ENCODE assay signal across 13 mouse cellular contexts in genomic region chr7:122460020-122460419, GRCm38 (mm10).
DNase-seq lines count a peak whose midpoint lies in the region; ATAC-seq and TF ChIP-seq lines count a peak whose summit lies in the region.
"Had no signal": no experiment of that assay in that cellular context is flagged by ENCODE, and none has a peak within 500 bp of the region (broad histone marks: within the 10 kb centered on the region; RNA-seq: fewer than 3 reads in every experiment).

No protein-coding gene starts in this region.

- H3K27ac ChIP-seq in forebrain, embryonic 13.5 days: no peak overlapping the region
- H3K27ac ChIP-seq in forebrain, embryonic 11.5 days (ENCODE audit: low read depth, low read length): no peak overlapping the region
- no peak overlapping the region for H3K27ac ChIP-seq in liver, adult 2 months (replicated peaks; ENCODE audit: insufficient read depth, low read depth, low read length)
- H3K27ac ChIP-seq in midbrain, postnatal 0 days (ENCODE audit: low read depth, low read length): no peak overlapping the region
- no peak overlapping the region for H3K27ac ChIP-seq in midbrain, embryonic 14.5 days (replicated peaks; ENCODE audit: low read depth, low read length)
- H3K27ac ChIP-seq: forebrain, embryonic 10.5 days; forebrain, embryonic 15.5 days; heart, adult 2 months; heart, embryonic 10.5 days; heart, embryonic 13.5 days had no signal

- H3K36me3 ChIP-seq in forebrain, embryonic 13.5 days (ENCODE audit: poor library complexity, severe bottlenecking): no peaks in the 10 kb centered on the region
- no peaks in the 10 kb centered on the region for H3K36me3 ChIP-seq in forebrain, embryonic 11.5 days (ENCODE audit: control insufficient read depth, insufficient read depth, low read length)
- H3K36me3 ChIP-seq in liver, adult 2 months (ENCODE audit: control insufficient read depth, insufficient read depth, low read length): no peaks in the 10 kb centered on the region
- no peaks in the 10 kb centered on the region for H3K36me3 ChIP-seq in midbrain, postnatal 0 days (ENCODE audit: insufficient read depth, low read length)
- H3K36me3 ChIP-seq in midbrain, embryonic 14.5 days (ENCODE audit: control insufficient read depth, insufficient read depth, low read length): no peaks in the 10 kb centered on the region
- H3K36me3 ChIP-seq: forebrain, embryonic 10.5 days; forebrain, embryonic 15.5 days; heart, embryonic 10.5 days; heart, embryonic 13.5 days had no signal

- no peak for DNase-seq in forebrain, embryonic 11.5 days (ENCODE audit: low spot score)
- peak; percentile 15 for DNase-seq in liver, adult 2 months (ENCODE audit: extremely low read depth, low read depth, low spot score)
- DNase-seq in liver: no peak
- DNase-seq in midbrain, postnatal 0 days (ENCODE audit: low spot score): no peak
- no peak for DNase-seq in midbrain, embryonic 14.5 days
- DNase-seq in naive thymus-derived CD4-positive, alpha-beta T cell, adult 2 months (ENCODE audit: low read depth): peak; percentile 19
- no peak for DNase-seq in layer of hippocampus, adult 11-12 months (ENCODE audit: low spot score)

- no peaks in the 10 kb centered on the region for H3K9me3 ChIP-seq in forebrain, embryonic 13.5 days (replicated peaks)
- H3K9me3 ChIP-seq in forebrain, embryonic 11.5 days (ENCODE audit: control insufficient read depth, low read length): no peaks in the 10 kb centered on the region
- no peaks in the 10 kb centered on the region for H3K9me3 ChIP-seq in midbrain, postnatal 0 days (ENCODE audit: low read length)
- H3K9me3 ChIP-seq in midbrain, embryonic 14.5 days (ENCODE audit: control insufficient read depth, low read length): no peaks in the 10 kb centered on the region
- H3K9me3 ChIP-seq: forebrain, embryonic 10.5 days; forebrain, embryonic 15.5 days; heart, embryonic 10.5 days; heart, embryonic 13.5 days had no signal

- WGBS in forebrain, embryonic 13.5 days: 52% methylated on average over 2 of the region's 2 CpGs
- WGBS in forebrain, embryonic 11.5 days: 61% methylated on average over 2 of the region's 2 CpGs
- WGBS in liver, adult 2 months: 38% methylated on average over 2 of the region's 2 CpGs
- 51% methylated on average over 2 of the region's 2 CpGs for WGBS in midbrain, postnatal 0 days
- WGBS in midbrain, embryonic 14.5 days: 52% methylated on average over 2 of the region's 2 CpGs

- no peak overlapping the region for H3K4me3 ChIP-seq in forebrain, embryonic 13.5 days
- H3K4me3 ChIP-seq in forebrain, embryonic 11.5 days (ENCODE audit: low read depth, low read length): no peak overlapping the region
- H3K4me3 ChIP-seq in liver, adult 2 months (ENCODE audit: insufficient read depth, low read depth, low read length): no peak overlapping the region
- no peak overlapping the region for H3K4me3 ChIP-seq in midbrain, postnatal 0 days (ENCODE audit: low read depth, low read length)
- H3K4me3 ChIP-seq in midbrain, embryonic 14.5 days (replicated peaks; ENCODE audit: low read depth, low read length): no peak overlapping the region
- H3K4me3 ChIP-seq: forebrain, embryonic 10.5 days; forebrain, embryonic 15.5 days; heart, adult 2 months; heart, embryonic 10.5 days; heart, embryonic 13.5 days had no signal

- H3K9ac ChIP-seq in forebrain, embryonic 13.5 days: no peak overlapping the region
- no peak overlapping the region for H3K9ac ChIP-seq in forebrain, embryonic 11.5 days (ENCODE audit: low read length)
- H3K9ac ChIP-seq in liver, adult 2 months (ENCODE audit: low read depth, low read length): no peak overlapping the region
- no peak overlapping the region for H3K9ac ChIP-seq in midbrain, postnatal 0 days (replicated peaks; ENCODE audit: low read length, poor library complexity, severe bottlenecking)
- H3K9ac ChIP-seq in midbrain, embryonic 14.5 days (replicated peaks; ENCODE audit: low read length): no peak overlapping the region
- H3K9ac ChIP-seq: forebrain, embryonic 15.5 days; heart, embryonic 13.5 days had no signal

- H3K4me2 ChIP-seq in forebrain, embryonic 13.5 days: no peak overlapping the region
- no peak overlapping the region for H3K4me2 ChIP-seq in forebrain, embryonic 11.5 days (ENCODE audit: low read depth, low read length, severe bottlenecking)
- H3K4me2 ChIP-seq in midbrain, postnatal 0 days (ENCODE audit: low read depth, low read length, poor library complexity, severe bottlenecking): no peak overlapping the region
- H3K4me2 ChIP-seq in midbrain, embryonic 14.5 days (ENCODE audit: low read length): no peak overlapping the region
- H3K4me2 ChIP-seq: forebrain, embryonic 15.5 days; heart, embryonic 13.5 days had no signal

- no peak for TF ChIP-seq CTCF in liver, adult 2 months (IDR thresholded peaks at IDR 0.05; ENCODE audit: low read depth, low read length)
- no peak for TF ChIP-seq CTCF in midbrain, postnatal 0 days (IDR thresholded peaks at IDR 0.05)

- TF ChIP-seq POLR2A in liver, adult 2 months (IDR thresholded peaks at IDR 0.05; ENCODE audit: extremely low read depth, insufficient read depth, low read length): no peak

- no peaks in the 10 kb centered on the region for H3K4me1 ChIP-seq in forebrain, embryonic 13.5 days
- H3K4me1 ChIP-seq in forebrain, embryonic 11.5 days (replicated peaks; ENCODE audit: control insufficient read depth, insufficient read depth, low read length): no peaks in the 10 kb centered on the region
- H3K4me1 ChIP-seq in liver, adult 2 months (ENCODE audit: control insufficient read depth, insufficient read depth, low read length): no peaks in the 10 kb centered on the region
- H3K4me1 ChIP-seq in midbrain, postnatal 0 days (ENCODE audit: insufficient read depth, low read length): no peaks in the 10 kb centered on the region
- no peaks in the 10 kb centered on the region for H3K4me1 ChIP-seq in midbrain, embryonic 14.5 days (ENCODE audit: control insufficient read depth, insufficient read depth, low read length)
- H3K4me1 ChIP-seq: forebrain, embryonic 10.5 days; forebrain, embryonic 15.5 days; heart, embryonic 10.5 days; heart, embryonic 13.5 days had no signal

- no peaks in the 10 kb centered on the region for H3K79me2 ChIP-seq in liver, adult 2 months (ENCODE audit: control insufficient read depth, insufficient read depth, low read length)

- no peaks in the 10 kb centered on the region; the same call in 1 of the 2 replicates for H3K27me3 ChIP-seq in forebrain, embryonic 13.5 days
- no peaks in the 10 kb centered on the region for H3K27me3 ChIP-seq in forebrain, embryonic 11.5 days (ENCODE audit: control insufficient read depth, insufficient read depth, low read length)
- no peaks in the 10 kb centered on the region for H3K27me3 ChIP-seq in liver, adult 2 months (ENCODE audit: control insufficient read depth, insufficient read depth, low read length)
- H3K27me3 ChIP-seq in midbrain, postnatal 0 days (ENCODE audit: insufficient read depth, low read length): no peaks in the 10 kb centered on the region
- no peaks in the 10 kb centered on the region for H3K27me3 ChIP-seq in midbrain, embryonic 14.5 days (ENCODE audit: control insufficient read depth, insufficient read depth, low read length)
- H3K27me3 ChIP-seq: forebrain, embryonic 15.5 days had no signal

- peak; percentile 45; the same call in 1 of the 2 replicates for ATAC-seq in forebrain, embryonic 13.5 days
- ATAC-seq in forebrain, embryonic 11.5 days (replicated peaks; ENCODE audit: low FRiP score): no peak
- peak; percentile 34; the same call in 1 of the 2 replicates for ATAC-seq in midbrain, postnatal 0 days (ENCODE audit: low FRiP score)
- ATAC-seq in midbrain, embryonic 14.5 days (ENCODE audit: low FRiP score, low TSS enrichment): no peak

Comparison
In these comparisons a context has a peak if more than half of its experiments do, and no peak if none do; other contexts are left out.
1. ATAC-seq: peak in forebrain, embryonic 13.5 days (single experiment) and midbrain, postnatal 0 days (single experiment); none in forebrain, embryonic 11.5 days (single experiment) and midbrain, embryonic 14.5 days (single experiment).
2. DNase-seq: peak in liver, adult 2 months (single experiment) and naive thymus-derived CD4-positive, alpha-beta T cell, adult 2 months (single experiment); none in forebrain, embryonic 11.5 days (single experiment), liver (single experiment), midbrain, postnatal 0 days (single experiment), midbrain, embryonic 14.5 days (single experiment) and layer of hippocampus, adult 11-12 months (single experiment).